Mouse (Mus musculus) frontal cortex, adult 2 months (tissue): Measurements from ENCODE around the gene Mogs. TPM values are rescaled to one million over a fixed set of nuclear protein-coding genes. Genes with fewer than 3 reads are reported as not detected.
A peak's percentile ranks its signal among the peaks of the same experiment; 100 is the strongest.

Experiments
- DNase-seq, 2 experiments: peaks; one replicate each; pipeline ENCODE4 v3.0.0; 2022; ENCODE audit warnings: low spot score in 1 of 2; ENCODE audit errors: extremely low spot score in 1 of 2
- polyA plus RNA-seq: library from polyadenylated mRNA; depleted of rRNA; stranded (reverse); fragments of >200 nt; gene quantifications from 2 replicates; pipeline ENCODE4 v1.2.3, GENCODE M21; 2012; rRNA removed

Mogs gene
- 30.6 and 31.6 TPM in 2 replicates for polyA plus RNA-seq

- DNase-seq: peak in 1 of 2 experiments; percentile 92
Observed at GRCm38 (mm10) chr6:83115011-83115671, at the start of gene Mogs. Mogs (plus strand) TSS chr6:83115496.

- DNase-seq: no peak
Observed at GRCm38 (mm10) chr6:83065995-83066394, 49.3 kb upstream of the Mogs start.

- no peak for DNase-seq
Observed at GRCm38 (mm10) chr6:83066441-83066840, 48.9 kb upstream of the Mogs start.

- DNase-seq: no peak
Observed at GRCm38 (mm10) chr6:83068221-83068620, 47.1 kb upstream of the Mogs start.

- no peak for DNase-seq
Observed at GRCm38 (mm10) chr6:83068706-83069487, 46.4 kb upstream of the Mogs start.

- DNase-seq: no peak
Observed at GRCm38 (mm10) chr6:83069488-83070246, 45.6 kb upstream of the Mogs start.

- DNase-seq: no peak
Observed at GRCm38 (mm10) chr6:83070247-83070310, 45.2 kb upstream of the Mogs start, which contains the start of gene Tlx2. Tlx2 (minus strand) TSS chr6:83070293.

GRCm38 (mm10) chr6:83070311-83071219 lies 44.7 kb upstream of the Mogs start:
- no peak for DNase-seq

- no peak for DNase-seq
Observed at GRCm38 (mm10) chr6:83071220-83071619, 44.1 kb upstream of the Mogs start.

- DNase-seq: no peak
Observed at GRCm38 (mm10) chr6:83074979-83075378, 40.3 kb upstream of the Mogs start.

GRCm38 (mm10) chr6:83077630-83078323 lies 37.5 kb upstream of the Mogs start, which contains the start of gene Pcgf1:
Pcgf1 (plus strand) TSS chr6:83077869.
- peak in 1 of 2 experiments; percentile 42 for DNase-seq

GRCm38 (mm10) chr6:83078324-83078858 lies 36.9 kb upstream of the Mogs start:
- DNase-seq: peak; percentile 96 to 100

- DNase-seq: no peak
Observed at GRCm38 (mm10) chr6:83080210-83080609, 35.1 kb upstream of the Mogs start.

- no peak for DNase-seq
Observed at GRCm38 (mm10) chr6:83083497-83083896, 31.8 kb upstream of the Mogs start.

- no peak for DNase-seq
Observed at GRCm38 (mm10) chr6:83084477-83084876, 30.8 kb upstream of the Mogs start.

- no peak for DNase-seq
Observed at GRCm38 (mm10) chr6:83086121-83087035, 28.9 kb upstream of the Mogs start, which contains the start of gene Lbx2. Lbx2 (plus strand) TSS chr6:83086367.

GRCm38 (mm10) chr6:83087205-83087925 lies 27.9 kb upstream of the Mogs start:
- no peak for DNase-seq

GRCm38 (mm10) chr6:83087926-83088260 lies 27.4 kb upstream of the Mogs start:
- no peak for DNase-seq
